Mouse (Mus musculus): Measurements from ENCODE around the gene Rasgef1c.

GRCm38 (mm10) chr11:50016503-50016902 lies 114.9 kb downstream of the Rasgef1c start:
- TF ChIP-seq CTCF (IDR thresholded peaks at IDR 0.05; ENCODE audit: low read depth) (no peak), EP300 (IDR thresholded peaks at IDR 0.05; ENCODE audit: low read depth) (no peak)

All from heart, postnatal 0 days (tissue).